Comparison of ENCODE assay signal across 8 mouse cellular contexts in genomic region chr8:22227061-22227877, GRCm38 (mm10). TPM values are rescaled to one million over a fixed set of nuclear protein-coding genes. Genes with fewer than 3 reads are reported as not detected.
A peak's percentile ranks its signal among the peaks of the same experiment; 100 is the strongest.
DNase-seq lines count a peak whose midpoint lies in the region; ATAC-seq lines count a peak whose summit lies in the region.

TSS of gene Thsd1 (plus strand) at chr8:22227313.

- 0 out of 2 replicates have a peak, but pooled peaks cover 8% of the 10 kb centered on the region for H3K36me3 ChIP-seq in intestine, embryonic 14.5 days (ENCODE audit: control insufficient read depth, insufficient read depth, low read length)
- H3K36me3 ChIP-seq in liver, embryonic 16.5 days (ENCODE audit: control insufficient read depth, insufficient read depth): no peaks in the 10 kb centered on the region
- H3K36me3 ChIP-seq in neural tube, embryonic 12.5 days: peaks cover 11% of the 10 kb centered on the region

- no peak within 1 kb of the TSS for H3K27ac ChIP-seq in intestine, embryonic 14.5 days (ENCODE audit: low read depth)
- no peak within 1 kb of the TSS for H3K27ac ChIP-seq in liver, embryonic 16.5 days (ENCODE audit: low read length)
- no peak within 1 kb of the TSS for H3K27ac ChIP-seq in neural tube, embryonic 12.5 days

- ATAC-seq in common myeloid progenitor, adult 5-6 weeks (replicated peaks; ENCODE audit: low read depth, poor library complexity, severe bottlenecking): peak; percentile 78
- peak; percentile 88 for ATAC-seq in intestine, embryonic 14.5 days (replicated peaks; ENCODE audit: low FRiP score, low TSS enrichment, low read depth)
- ATAC-seq in liver, embryonic 16.5 days (ENCODE audit: low read depth): peak; percentile 89
- ATAC-seq in neural tube, embryonic 12.5 days (ENCODE audit: low FRiP score, low read depth): peak; percentile 86

- 1% methylated on average over 39 of the region's 39 CpGs for WGBS in intestine, embryonic 14.5 days
- WGBS in liver, embryonic 16.5 days (ENCODE audit: insufficient replicate concordance): under 1% methylated on average over 39 of the region's 39 CpGs
- WGBS in neural tube, embryonic 12.5 days: 1% methylated on average over 39 of the region's 39 CpGs

- H3K9ac ChIP-seq in intestine, embryonic 14.5 days (ENCODE audit: low read length): peak within 1 kb of the TSS; percentile 34
- H3K9ac ChIP-seq in liver, embryonic 16.5 days (ENCODE audit: low read depth, low read length): peak within 1 kb of the TSS; percentile 27; the same call in 1 of the 2 replicates
- peak within 1 kb of the TSS; percentile 51 for H3K9ac ChIP-seq in neural tube, embryonic 12.5 days

- no peaks in the 10 kb centered on the region; the same call in 1 of the 2 replicates for H3K4me1 ChIP-seq in intestine, embryonic 14.5 days (replicated peaks; ENCODE audit: control insufficient read depth, insufficient read depth, low read length)
- H3K4me1 ChIP-seq in liver, embryonic 16.5 days (ENCODE audit: control insufficient read depth, low read depth, low read length): no peaks in the 10 kb centered on the region; the same call in 1 of the 2 replicates
- peaks cover 6% of the 10 kb centered on the region; the same call in 1 of the 2 replicates for H3K4me1 ChIP-seq in neural tube, embryonic 12.5 days

- H3K27me3 ChIP-seq in intestine, embryonic 14.5 days (replicated peaks; ENCODE audit: control insufficient read depth, insufficient read depth, low read length): no peaks in the 10 kb centered on the region
- H3K27me3 ChIP-seq in liver, embryonic 16.5 days (ENCODE audit: control insufficient read depth, insufficient read depth, low read depth, low read length): peaks cover 31% of the 10 kb centered on the region
- peaks cover 6% of the 10 kb centered on the region for H3K27me3 ChIP-seq in neural tube, embryonic 12.5 days (replicated peaks)

- 0 out of 2 replicates have a peak, but pooled peaks cover 2% of the 10 kb centered on the region for H3K9me3 ChIP-seq in intestine, embryonic 14.5 days (ENCODE audit: control insufficient read depth, low read length)
- no peaks in the 10 kb centered on the region for H3K9me3 ChIP-seq in liver, embryonic 16.5 days (replicated peaks; ENCODE audit: control insufficient read depth, low read length)
- no peaks in the 10 kb centered on the region for H3K9me3 ChIP-seq in neural tube, embryonic 12.5 days

- H3K4me3 ChIP-seq in intestine, embryonic 14.5 days (ENCODE audit: low read depth, low read length): peak within 1 kb of the TSS; percentile 49
- peak within 1 kb of the TSS; percentile 58 for H3K4me3 ChIP-seq in liver, embryonic 16.5 days (ENCODE audit: low read depth, low read length)
- H3K4me3 ChIP-seq in neural tube, embryonic 12.5 days: peak within 1 kb of the TSS; percentile 49

- peak; percentile 8 for DNase-seq in right cerebral cortex, postnatal 25 days
- DNase-seq in right cerebral cortex, adult 2 months (ENCODE audit: low spot score in 2 of 2): no peak
- DNase-seq in gastrocnemius, postnatal 4 days (ENCODE audit: low spot score in 2 of 2): peak; percentile 53 to 67
- peak; percentile 74 for DNase-seq in intestine, embryonic 14.5 days (ENCODE audit: low spot score)
- peak; percentile 49 for DNase-seq in thymus, postnatal 4 days

- peak within 1 kb of the TSS; percentile 89 for H3K4me2 ChIP-seq in intestine, embryonic 14.5 days (ENCODE audit: low read length)
- H3K4me2 ChIP-seq in liver, embryonic 16.5 days (ENCODE audit: low read depth, low read length): peak within 1 kb of the TSS; percentile 68
- peak within 1 kb of the TSS; percentile 93 for H3K4me2 ChIP-seq in neural tube, embryonic 12.5 days (replicated peaks)

RNA-seq across cellular contexts. Expression of gene Thsd1, which starts in this region (rescaled TPM):
- total RNA-seq in common myeloid progenitor, adult 5-6 weeks (2017): 4.9 and 6.0 TPM in 2 replicates
- 1 to 10 TPM; 8.1 to 8.7 TPM for total RNA-seq in gastrocnemius, postnatal 4 days (2021)
- 9.1 TPM in 2 replicates for polyA plus RNA-seq in intestine, embryonic 14.5 days (2014; fragmentation: Nextera tagmentation; extraction: Ambion mirVana)
- polyA plus RNA-seq in liver, embryonic 16.5 days (2015; fragmentation: Nextera tagmentation; extraction: Ambion mirVana): 1.8 and 2.1 TPM in 2 replicates
- 10.8 and 11.5 TPM in 2 replicates for polyA plus RNA-seq in neural tube, embryonic 12.5 days (2016; fragmentation: Nextera tagmentation; extraction: Ambion mirVana)

Comparison
In these comparisons a context has a peak if more than half of its experiments do, and no peak if none do; other contexts are left out.
1. DNase-seq: peak in right cerebral cortex, postnatal 25 days (single experiment), gastrocnemius, postnatal 4 days (2 of 2), intestine, embryonic 14.5 days (single experiment) and thymus, postnatal 4 days (single experiment); none in right cerebral cortex, adult 2 months (0 of 2).
2. Peak in every context shown above with its lines, with median percentiles within 50 percentile points of each other: ATAC-seq, H3K4me2 ChIP-seq, H3K4me3 ChIP-seq and H3K9ac ChIP-seq.